Mouse (Mus musculus): ENCODE results near the gene Rgs9.

DNA sequence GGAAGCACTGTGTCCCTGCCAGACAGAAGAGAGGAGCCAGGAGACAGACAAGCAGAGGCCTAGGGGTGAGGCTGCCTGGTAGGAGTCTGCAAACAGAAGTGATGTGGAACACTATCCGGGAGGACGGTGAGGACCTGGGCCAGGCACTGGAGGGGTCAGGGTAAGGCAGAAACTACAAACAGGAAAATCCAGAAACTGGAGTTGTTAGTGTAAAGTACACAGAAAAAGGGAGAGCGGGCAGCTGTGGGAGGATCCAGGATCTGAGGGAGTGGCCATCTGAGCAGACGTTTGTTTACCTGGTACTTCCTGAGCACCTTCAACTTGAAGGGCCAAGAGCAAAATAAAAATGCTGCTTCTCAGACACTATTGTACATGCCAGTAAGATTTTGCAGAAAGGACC is 42.9 kb downstream of the Rgs9 start:
- TF ChIP-seq CTCF (IDR thresholded peaks at IDR 0.05; ENCODE audit: borderline replicate concordance, extremely low read depth, insufficient read depth, insufficient read length) (no peak), POLR2A (IDR thresholded peaks at IDR 0.05; ENCODE audit: borderline replicate concordance, extremely low read depth, insufficient read depth, insufficient read length, poor library complexity, severe bottlenecking) (no peak)

Measured in brain, embryonic 14.5 days (tissue).